In the genomic region with DNA sequence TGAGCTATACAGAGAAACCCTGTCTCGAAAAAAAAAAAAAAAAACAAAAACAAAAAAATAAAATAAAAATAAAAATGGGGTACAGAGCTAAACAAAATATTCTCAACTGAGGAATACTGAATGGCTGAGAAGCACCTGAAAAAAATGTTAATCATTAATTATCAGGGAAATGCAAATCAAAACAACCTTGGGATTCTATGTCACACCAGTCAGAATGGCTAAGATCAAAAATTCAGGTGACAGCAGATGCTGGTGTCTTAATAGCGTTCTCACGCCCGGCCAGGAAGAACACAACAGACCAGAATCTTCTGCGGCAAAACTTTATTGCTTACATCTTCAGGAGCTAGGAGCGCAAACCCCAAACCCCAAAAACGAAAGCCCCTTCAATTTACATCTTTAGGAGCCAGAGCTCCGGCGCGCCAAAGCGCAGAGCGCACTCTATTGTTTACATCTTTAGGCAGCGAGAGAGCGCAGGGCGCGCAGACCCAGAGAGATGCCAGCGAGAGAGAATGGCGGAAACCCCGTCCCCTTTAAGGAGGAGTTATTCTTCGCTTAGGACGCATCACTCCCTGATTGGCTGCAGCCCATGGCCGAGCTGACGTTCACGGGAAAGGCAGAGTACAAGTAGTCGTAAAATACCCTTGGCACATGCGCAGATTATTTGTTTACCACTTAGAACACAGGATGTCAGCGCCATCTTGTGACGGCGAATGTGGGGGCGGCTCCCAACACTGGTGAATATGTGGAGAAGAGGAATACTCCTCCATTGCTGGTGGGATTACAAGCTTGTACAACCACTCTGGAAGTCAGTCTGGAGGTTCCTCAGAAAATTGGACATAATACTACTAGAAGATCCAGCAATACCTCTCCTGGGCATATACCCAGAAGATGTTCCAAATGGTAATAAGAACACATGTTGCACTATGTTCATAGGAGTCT, we compare ENCODE assay signal across 10 mouse cellular contexts. TPM values are rescaled to one million over a fixed set of nuclear protein-coding genes. Genes with fewer than 3 reads are reported as not detected.
A peak's percentile ranks its signal among the peaks of the same experiment; 100 is the strongest.
DNase-seq lines count a peak whose midpoint lies in the region; ATAC-seq and TF ChIP-seq lines count a peak whose summit lies in the region.
"Not testable (repeated sequence)": the region's sequence is repeated elsewhere in the genome, so short reads cannot be mapped to it uniquely, and the experiment has no call there.
"Had no signal": no experiment of that assay in that cellular context is flagged by ENCODE, and none has a peak within 500 bp of the region (broad histone marks: within the 10 kb centered on the region; RNA-seq: fewer than 3 reads in every experiment).

No protein-coding gene starts in this region.

- peak overlapping the region; percentile 17; the same call in 1 of the 2 replicates for H3K9ac ChIP-seq in forebrain, embryonic 14.5 days (ENCODE audit: low read length)
- H3K9ac ChIP-seq in heart, postnatal 0 days (replicated peaks; ENCODE audit: low read depth, low read length); intestine, embryonic 16.5 days (ENCODE audit: low read depth, low read length); limb, embryonic 13.5 days; midbrain, embryonic 11.5 days (ENCODE audit: low read length): not testable (repeated sequence)
- H3K9ac ChIP-seq in neural tube, embryonic 15.5 days (replicated peaks), result 0 out of 2 replicates have a peak overlapping the region, but pooled peaks have one; percentile 26

- not testable (repeated sequence) for H3K9me3 ChIP-seq in embryonic facial prominence, embryonic 10.5 days; forebrain, embryonic 14.5 days (replicated peaks; ENCODE audit: control insufficient read depth, low read length); heart, postnatal 0 days (replicated peaks; ENCODE audit: control insufficient read depth, low read length); intestine, embryonic 16.5 days (ENCODE audit: control insufficient read depth, low read length); limb, embryonic 13.5 days; midbrain, embryonic 11.5 days (ENCODE audit: control insufficient read depth, low read length); neural tube, embryonic 15.5 days (replicated peaks)

- H3K27ac ChIP-seq in embryonic facial prominence, embryonic 10.5 days (replicated peaks), result 0 out of 2 replicates have a peak overlapping the region, but pooled peaks have one; percentile 40
- not testable (repeated sequence) for H3K27ac ChIP-seq in forebrain, embryonic 14.5 days (ENCODE audit: low read depth, low read length); heart, postnatal 0 days (ENCODE audit: low read depth); intestine, embryonic 16.5 days (ENCODE audit: low read length); limb, embryonic 13.5 days; midbrain, embryonic 11.5 days (ENCODE audit: low read depth, low read length)
- peak overlapping the region; percentile 60; the same call in 1 of the 2 replicates for H3K27ac ChIP-seq in neural tube, embryonic 15.5 days (replicated peaks)

- peak; percentile 89 for ATAC-seq in forebrain, embryonic 14.5 days
- ATAC-seq in heart, postnatal 0 days (ENCODE audit: insufficient read depth, low read depth); intestine, embryonic 16.5 days; limb, embryonic 13.5 days (ENCODE audit: low FRiP score, low read depth): not testable (repeated sequence)
- ATAC-seq in midbrain, embryonic 11.5 days (ENCODE audit: low FRiP score), result peak; percentile 84
- ATAC-seq in neural tube, embryonic 15.5 days (ENCODE audit: low FRiP score), result peak; percentile 88

- TF ChIP-seq CTCF in heart, postnatal 0 days (IDR thresholded peaks at IDR 0.05; ENCODE audit: low read depth), result not testable (repeated sequence)

- WGBS in embryonic facial prominence, embryonic 10.5 days, result 47% methylated on average over 30 of the region's 30 CpGs
- WGBS in forebrain, embryonic 14.5 days, result 53% methylated on average over 26 of the region's 30 CpGs
- WGBS in heart, postnatal 0 days, result 45% methylated on average over 25 of the region's 30 CpGs
- 57% methylated on average over 27 of the region's 30 CpGs for WGBS in intestine, embryonic 16.5 days
- 49% methylated on average over 30 of the region's 30 CpGs for WGBS in limb, embryonic 13.5 days
- 52% methylated on average over 26 of the region's 30 CpGs for WGBS in midbrain, embryonic 11.5 days
- WGBS in neural tube, embryonic 15.5 days, result 44% methylated on average over 30 of the region's 30 CpGs

- not testable (repeated sequence) for H3K36me3 ChIP-seq in embryonic facial prominence, embryonic 10.5 days (replicated peaks); forebrain, embryonic 14.5 days (ENCODE audit: control insufficient read depth, insufficient read depth, low read length); heart, postnatal 0 days (replicated peaks; ENCODE audit: control insufficient read depth, insufficient read depth, low read length); intestine, embryonic 16.5 days (ENCODE audit: control insufficient read depth, insufficient read depth, low read length); limb, embryonic 13.5 days; midbrain, embryonic 11.5 days (ENCODE audit: control insufficient read depth, insufficient read depth, low read length); neural tube, embryonic 15.5 days

- not testable (repeated sequence) for TF ChIP-seq EP300 in heart, postnatal 0 days (IDR thresholded peaks at IDR 0.05; ENCODE audit: low read depth)

- H3K27me3 ChIP-seq in embryonic facial prominence, embryonic 10.5 days (replicated peaks; ENCODE audit: low read depth, poor library complexity, severe bottlenecking); forebrain, embryonic 14.5 days (replicated peaks; ENCODE audit: control insufficient read depth, insufficient read depth, low read length); heart, postnatal 0 days (ENCODE audit: control insufficient read depth, insufficient read depth, low read length); intestine, embryonic 16.5 days (replicated peaks; ENCODE audit: control insufficient read depth, insufficient read depth, low read length); limb, embryonic 13.5 days; midbrain, embryonic 11.5 days (ENCODE audit: control insufficient read depth, insufficient read depth, low read length); neural tube, embryonic 15.5 days (replicated peaks): not testable (repeated sequence)

- H3K4me3 ChIP-seq in embryonic facial prominence, embryonic 10.5 days, result peak overlapping the region; percentile 50
- peak overlapping the region; percentile 26 for H3K4me3 ChIP-seq in forebrain, embryonic 14.5 days (ENCODE audit: low read depth, low read length)
- peak overlapping the region; percentile 25 for H3K4me3 ChIP-seq in heart, postnatal 0 days (ENCODE audit: low read depth, low read length)
- H3K4me3 ChIP-seq in intestine, embryonic 16.5 days (ENCODE audit: low read length), result peak overlapping the region; percentile 30
- H3K4me3 ChIP-seq in limb, embryonic 13.5 days, result peak overlapping the region; percentile 39
- peak overlapping the region; percentile 23 for H3K4me3 ChIP-seq in midbrain, embryonic 11.5 days (ENCODE audit: low read depth, low read length)
- H3K4me3 ChIP-seq in neural tube, embryonic 15.5 days (replicated peaks), result peak overlapping the region; percentile 43

- DNase-seq in embryonic facial prominence, embryonic 10.5 days (ENCODE audit: low spot score); forebrain, embryonic 14.5 days (ENCODE audit: low spot score); heart, postnatal 0 days (ENCODE audit: low spot score); midbrain, embryonic 11.5 days (ENCODE audit: low spot score, missing footprints): not testable (repeated sequence)

- not testable (repeated sequence) for H3K4me1 ChIP-seq in embryonic facial prominence, embryonic 10.5 days; forebrain, embryonic 14.5 days (ENCODE audit: control insufficient read depth, insufficient read depth, low read length); heart, postnatal 0 days (ENCODE audit: control insufficient read depth, insufficient read depth); intestine, embryonic 16.5 days (ENCODE audit: control insufficient read depth, insufficient read depth, low read length); limb, embryonic 13.5 days; midbrain, embryonic 11.5 days (ENCODE audit: control insufficient read depth, insufficient read depth, low read length); neural tube, embryonic 15.5 days

- H3K4me2 ChIP-seq in forebrain, embryonic 14.5 days (ENCODE audit: low read length), result peak overlapping the region; percentile 36
- H3K4me2 ChIP-seq in heart, postnatal 0 days (ENCODE audit: low read depth, low read length), result peak overlapping the region; percentile 30; the same call in 1 of the 2 replicates
- not testable (repeated sequence) for H3K4me2 ChIP-seq in intestine, embryonic 16.5 days (ENCODE audit: low read depth, low read length)
- H3K4me2 ChIP-seq in limb, embryonic 13.5 days (replicated peaks), result peak overlapping the region; percentile 50
- peak overlapping the region; percentile 28; the same call in 1 of the 2 replicates for H3K4me2 ChIP-seq in midbrain, embryonic 11.5 days
- H3K4me2 ChIP-seq in neural tube, embryonic 15.5 days, result peak overlapping the region; percentile 47

RNA-seq across cellular contexts. Expression of gene Tmprss11c, which starts 29.2 kb away (rescaled TPM):
- not detected in 2 replicates for polyA plus RNA-seq in embryonic facial prominence, embryonic 10.5 days (2016; fragmentation: Nextera tagmentation; extraction: Ambion mirVana)
- polyA plus RNA-seq in forebrain, embryonic 14.5 days (2014; fragmentation: Nextera tagmentation; extraction: Ambion mirVana), result not detected in 2 replicates
- not detected in 2 replicates for total RNA-seq in heart, postnatal 0 days (2014; rRNA removed; ENCODE audit: low replicate concordance)
- polyA plus RNA-seq in heart, postnatal 0 days (2015; fragmentation: Nextera tagmentation; extraction: Ambion mirVana), result not detected in 2 replicates
- polyA plus RNA-seq in intestine, embryonic 16.5 days (2015; fragmentation: Nextera tagmentation; extraction: Ambion mirVana), result not detected in 2 replicates
- not detected in 2 replicates for polyA plus RNA-seq in limb, embryonic 13.5 days (2015; fragmentation: Nextera tagmentation; extraction: Ambion mirVana)
- not detected in 2 replicates for polyA plus RNA-seq in midbrain, embryonic 11.5 days (2014; fragmentation: Nextera tagmentation; extraction: Ambion mirVana)
- not detected in 2 replicates for polyA plus RNA-seq in neural tube, embryonic 15.5 days (2015; fragmentation: Nextera tagmentation; extraction: Ambion mirVana)
- total RNA-seq: liver, adult 2 months had no signal
- polyA plus RNA-seq: large intestine, adult 2 months; liver, adult 2 months; urinary bladder, adult 2 months had no signal

RNA-seq across cellular contexts. Expression of gene Tmprss11d, which starts 54.9 kb away (rescaled TPM):
- 0.10 and 0.15 TPM in 2 replicates for polyA plus RNA-seq in embryonic facial prominence, embryonic 10.5 days (2016; fragmentation: Nextera tagmentation; extraction: Ambion mirVana)
- not detected in 2 replicates for polyA plus RNA-seq in forebrain, embryonic 14.5 days (2014; fragmentation: Nextera tagmentation; extraction: Ambion mirVana)
- total RNA-seq in heart, postnatal 0 days (2014; rRNA removed; ENCODE audit: low replicate concordance), result not detected in 2 replicates
- polyA plus RNA-seq in heart, postnatal 0 days (2015; fragmentation: Nextera tagmentation; extraction: Ambion mirVana), result not detected in 2 replicates
- polyA plus RNA-seq in intestine, embryonic 16.5 days (2015; fragmentation: Nextera tagmentation; extraction: Ambion mirVana), result not detected in 2 replicates
- not detected in 2 replicates for polyA plus RNA-seq in limb, embryonic 13.5 days (2015; fragmentation: Nextera tagmentation; extraction: Ambion mirVana)
- not detected in 2 replicates for polyA plus RNA-seq in midbrain, embryonic 11.5 days (2014; fragmentation: Nextera tagmentation; extraction: Ambion mirVana)
- polyA plus RNA-seq in neural tube, embryonic 15.5 days (2015; fragmentation: Nextera tagmentation; extraction: Ambion mirVana), result 0.10 and 0.13 TPM in 2 replicates
- total RNA-seq: liver, adult 2 months had no signal
- polyA plus RNA-seq: large intestine, adult 2 months; liver, adult 2 months; urinary bladder, adult 2 months had no signal
